Mouse (Mus musculus) erythroblast, embryonic 14.5 days (primary cell): Measurements from ENCODE around the gene Gpr1.
"Not testable (repeated sequence)": the region's sequence is repeated elsewhere in the genome, so short reads cannot be mapped to it uniquely, and the experiment has no call there.

Experiments
- GATA1 ChIP-seq: IDR thresholded peaks from 2 replicates; pipeline ENCODE4 v1.6.1; 2012; ENCODE audit warnings: low read length, inconsistent platforms, mixed read lengths
- TAL1 ChIP-seq: IDR thresholded peaks from 3 replicates; pipeline ENCODE4 v1.6.1; 2012; ENCODE audit warnings: low read length, inconsistent platforms, mixed read lengths

GRCm38 (mm10) chr1:63138586-63138985 lies 75.8 kb downstream of the Gpr1 start:
- not testable (repeated sequence) for TF ChIP-seq GATA1, TAL1
